Mouse (Mus musculus) embryo, embryonic 10.5 days (tissue): Measurements from ENCODE around the gene Zfp239.

Experiments used
- DNase-seq: peaks from one replicate; pipeline ENCODE4 v3.0.0-alpha.2; 2015; ENCODE audit warnings: low spot score

Gene Zfp239

GRCm38 (mm10) chr6:117907301-117907978, 45.5 kb downstream of the Zfp239 start:
- peak; percentile 92 for DNase-seq

- DNase-seq: no peak
Observed at GRCm38 (mm10) chr6:117907979-117908355, 46.1 kb downstream of the Zfp239 start.

GRCm38 (mm10) chr6:117908424-117908900, 46.6 kb downstream of the Zfp239 start:
- DNase-seq: peak; percentile 45

- DNase-seq: no peak
Observed at GRCm38 (mm10) chr6:117910120-117910661, 48.3 kb downstream of the Zfp239 start.

- no peak for DNase-seq
Observed at GRCm38 (mm10) chr6:117914541-117914940, 52.6 kb downstream of the Zfp239 start.

GRCm38 (mm10) chr6:117916205-117916736, 54.4 kb downstream of the Zfp239 start:
- DNase-seq: no peak

- peak; percentile 87 for DNase-seq
Observed at GRCm38 (mm10) chr6:117916737-117917426, 55.0 kb downstream of the Zfp239 start.

- peak; percentile 80 for DNase-seq
Observed at GRCm38 (mm10) chr6:117917576-117917975, 55.7 kb downstream of the Zfp239 start.

- no peak for DNase-seq
Observed at GRCm38 (mm10) chr6:117918043-117918442, 56.1 kb downstream of the Zfp239 start.

GRCm38 (mm10) chr6:117920659-117921640, 59.0 kb downstream of the Zfp239 start:
- peak; percentile 71 for DNase-seq

GRCm38 (mm10) chr6:117922041-117922440, 60.1 kb downstream of the Zfp239 start:
- no peak for DNase-seq
